Comparison of ENCODE assay signal across 26 mouse cellular contexts in the genomic region with DNA sequence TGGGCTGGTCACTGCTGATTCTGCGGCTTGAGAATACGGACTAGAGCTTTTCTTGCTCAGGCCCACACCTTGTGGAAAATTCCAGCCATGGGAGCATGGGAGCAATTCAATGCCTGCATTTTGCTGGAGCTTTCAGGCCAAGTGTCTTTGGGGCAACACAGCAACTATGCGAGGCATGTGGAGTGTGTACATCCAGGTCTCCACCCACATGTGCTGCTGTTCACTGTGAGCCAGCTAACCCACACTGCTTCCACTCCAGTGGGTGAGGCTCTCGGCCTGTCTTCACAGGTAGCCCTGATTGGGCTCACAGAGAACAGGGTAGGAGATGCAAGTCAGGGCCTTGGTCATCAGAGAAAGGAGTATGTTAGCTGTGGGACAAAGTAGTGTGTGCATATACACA. TPM values are rescaled to one million over a fixed set of nuclear protein-coding genes. Genes with fewer than 3 reads are reported as not detected.
"Had no signal": no experiment of that assay in that cellular context is flagged by ENCODE, and none has a peak within 500 bp of the region (broad histone marks: within the 10 kb centered on the region; RNA-seq: fewer than 3 reads in every experiment).

No protein-coding gene starts in this region.

- H3K9ac ChIP-seq: limb, embryonic 13.5 days; liver, embryonic 12.5 days; liver, embryonic 15.5 days; lung, embryonic 14.5 days; midbrain, embryonic 12.5 days; neural tube, embryonic 13.5 days had no signal

- H3K36me3 ChIP-seq: limb, embryonic 10.5 days; limb, embryonic 13.5 days; liver, embryonic 12.5 days; liver, embryonic 15.5 days; midbrain, embryonic 12.5 days; neural tube, embryonic 13.5 days had no signal

- DNase-seq: kidney, adult 18-20 months; kidney, adult 9 months; kidney, postnatal 14 days; kidney, postnatal 4 days; layer of hippocampus, adult 9-11 months; liver; lung, embryonic 14.5 days; thymus, adult 2 months; thymus, postnatal 14 days; thymus, postnatal 4 days had no signal

- H3K27ac ChIP-seq: hindbrain, postnatal 0 days; limb, embryonic 10.5 days; limb, embryonic 13.5 days; liver, embryonic 12.5 days; liver, embryonic 15.5 days; midbrain, embryonic 12.5 days; neural tube, embryonic 13.5 days; stomach, postnatal 0 days had no signal

- H3K9me3 ChIP-seq: limb, embryonic 10.5 days; limb, embryonic 13.5 days; liver, embryonic 12.5 days; liver, embryonic 15.5 days; midbrain, embryonic 12.5 days; neural tube, embryonic 13.5 days had no signal

- H3K4me3 ChIP-seq: limb, embryonic 10.5 days; limb, embryonic 13.5 days; liver, embryonic 12.5 days; liver, embryonic 15.5 days; midbrain, embryonic 12.5 days; myocyte; neural tube, embryonic 13.5 days had no signal

- ATAC-seq: hindbrain, postnatal 0 days; inflammation-experienced regulatory T-cells, adult 6 months; intestine, embryonic 16.5 days; liver, embryonic 12.5 days; midbrain, embryonic 16.5 days had no signal

- H3K4me1 ChIP-seq: limb, embryonic 13.5 days had no signal

- H3K4me2 ChIP-seq: limb, embryonic 13.5 days; liver, embryonic 12.5 days; liver, embryonic 15.5 days; lung, embryonic 14.5 days; midbrain, embryonic 12.5 days; neural tube, embryonic 13.5 days had no signal

RNA-seq across cellular contexts. Expression of a gene that starts 9.2 kb away (rescaled TPM):
- total RNA-seq: megakaryocyte-erythroid progenitor cell, adult 5-6 weeks; monocyte, adult 5-6 weeks; neutrophil, adult 5-6 weeks had no signal
- polyA plus RNA-seq: inflammation-experienced regulatory T-cells, adult 6 months; limb, embryonic 10.5 days; limb, embryonic 13.5 days; liver, embryonic 12.5 days; lung, embryonic 14.5 days; myocyte; small intestine, adult 2 months; stomach, postnatal 0 days had no signal
